Mouse (Mus musculus) heart, adult 2 months (tissue): Measurements from ENCODE around the gene Lonrf2.
A peak's percentile ranks its signal among the peaks of the same experiment; 100 is the strongest.

ENCODE experiments used
- CTCF ChIP-seq: fragments of 200-600 bp; IDR thresholded peaks from 2 replicates; pipeline ENCODE4 v1.8.1; 2022; ENCODE audit warnings: antibody characterized with exemption, mild to moderate bottlenecking, moderate library complexity
- EP300 ChIP-seq: fragments of 200-500 bp; IDR thresholded peaks from 2 replicates; pipeline ENCODE4 v1.6.1; 2011; ENCODE audit warnings: low read depth, low read length, control low read depth; ENCODE audit not compliant: insufficient read depth

DNA sequence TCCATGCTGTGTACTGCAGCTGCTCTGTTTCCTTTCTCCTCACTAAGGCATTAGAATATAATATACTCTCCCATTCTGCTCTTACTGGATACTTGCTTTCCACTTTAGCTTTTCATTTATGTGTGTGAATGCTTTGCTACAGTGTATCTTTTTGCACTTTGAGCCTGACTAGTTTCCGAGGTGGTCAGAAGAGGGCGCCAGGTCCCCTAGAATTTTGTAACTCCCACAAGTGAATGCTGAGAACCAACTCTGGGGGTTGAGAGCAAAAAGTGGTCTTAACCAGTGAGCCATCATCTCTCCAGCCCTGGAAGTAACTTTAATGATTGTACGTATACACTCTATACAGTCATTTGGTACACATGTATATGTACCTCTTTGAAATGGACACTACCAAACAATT lies 1.6 kb downstream of the Lonrf2 start:
- TF ChIP-seq CTCF (peak; percentile 51), EP300 (no peak)
